ENCODE assay signal across 14 mouse cellular contexts in the genomic region with DNA sequence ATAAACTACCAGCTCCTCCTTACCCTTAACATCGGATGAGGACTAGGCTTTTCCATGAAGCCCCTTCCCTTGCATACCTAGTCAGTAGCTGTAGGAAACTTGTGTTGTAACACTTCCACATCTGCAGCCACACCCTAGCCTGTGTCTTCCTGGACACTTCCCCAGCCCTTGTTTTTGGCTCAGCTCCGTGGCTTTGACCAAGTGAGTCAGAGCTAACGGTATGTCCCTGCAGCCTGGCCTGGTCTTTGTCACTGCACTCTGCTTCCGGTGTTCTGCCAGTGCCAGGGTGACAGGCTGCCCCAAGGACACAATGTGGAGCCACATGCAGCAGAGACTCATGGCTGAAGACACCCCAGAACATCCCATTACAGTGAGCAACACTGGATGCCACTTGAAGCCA. TPM values are rescaled to one million over a fixed set of nuclear protein-coding genes. Genes with fewer than 3 reads are reported as not detected.
DNase-seq lines count a peak whose midpoint lies in the region; ATAC-seq lines count a peak whose summit lies in the region.
"Had no signal": no experiment of that assay in that cellular context is flagged by ENCODE, and none has a peak within 500 bp of the region (broad histone marks: within the 10 kb centered on the region; RNA-seq: fewer than 3 reads in every experiment).

No protein-coding gene starts in this region.

- H3K9ac ChIP-seq in hindbrain, embryonic 16.5 days (ENCODE audit: low read depth, low read length), result no peak overlapping the region
- no peak overlapping the region for H3K9ac ChIP-seq in heart, embryonic 16.5 days (ENCODE audit: low read length)
- H3K9ac ChIP-seq: embryonic facial prominence, embryonic 12.5 days had no signal

- no peaks in the 10 kb centered on the region for H3K36me3 ChIP-seq in hindbrain, embryonic 10.5 days
- H3K36me3 ChIP-seq in hindbrain, embryonic 16.5 days (ENCODE audit: control insufficient read depth, insufficient read depth, low read length), result no peaks in the 10 kb centered on the region
- H3K36me3 ChIP-seq in heart, embryonic 16.5 days (ENCODE audit: control insufficient read depth, insufficient read depth), result no peaks in the 10 kb centered on the region
- H3K36me3 ChIP-seq: embryonic facial prominence, embryonic 12.5 days had no signal

- DNase-seq in hindbrain, embryonic 10.5 days (ENCODE audit: low spot score), result peak; percentile 2
- peak; percentile 76 for DNase-seq in 3T3-L1 (ENCODE audit: low read depth, low spot score)
- DNase-seq in adrenal gland, postnatal 25 days, result peak; percentile 66
- DNase-seq in left cerebral cortex, postnatal 14 days (ENCODE audit: low spot score in 2 of 2), result no peak
- DNase-seq in left cerebral cortex, postnatal 4 days, result no peak
- DNase-seq: thymus, adult 18-20 months had no signal

- 77% methylated on average over 4 of the region's 4 CpGs for WGBS in hindbrain, embryonic 10.5 days
- 61% methylated on average over 4 of the region's 4 CpGs for WGBS in hindbrain, embryonic 16.5 days
- 26% methylated on average over 4 of the region's 4 CpGs for WGBS in heart, embryonic 16.5 days

- H3K27ac ChIP-seq in hindbrain, embryonic 10.5 days, result no peak overlapping the region; the same call in 1 of the 2 replicates
- H3K27ac ChIP-seq in hindbrain, embryonic 16.5 days (ENCODE audit: low read depth, low read length), result no peak overlapping the region
- H3K27ac ChIP-seq in heart, embryonic 16.5 days (ENCODE audit: low read length), result peak overlapping the region; percentile 18; the same call in 1 of the 2 replicates
- H3K27ac ChIP-seq: embryonic facial prominence, embryonic 12.5 days; hindbrain, postnatal 0 days had no signal

- intact Hi-C loops in left cerebral cortex, postnatal 14 days (cut with DNase I), result no loop called here
- intact Hi-C loops in left cerebral cortex, postnatal 4 days (cut with DNase I), result no loop called here

- H3K9me3 ChIP-seq in hindbrain, embryonic 10.5 days, result no peaks in the 10 kb centered on the region
- H3K9me3 ChIP-seq in hindbrain, embryonic 16.5 days (ENCODE audit: control insufficient read depth, low read length), result no peaks in the 10 kb centered on the region
- no peaks in the 10 kb centered on the region for H3K9me3 ChIP-seq in heart, embryonic 16.5 days (replicated peaks; ENCODE audit: control insufficient read depth, low read length)
- H3K9me3 ChIP-seq: embryonic facial prominence, embryonic 12.5 days had no signal

- no peak overlapping the region for H3K4me2 ChIP-seq in hindbrain, embryonic 16.5 days (ENCODE audit: low read length)
- H3K4me2 ChIP-seq in heart, embryonic 16.5 days (ENCODE audit: low read depth, low read length), result no peak overlapping the region
- H3K4me2 ChIP-seq: embryonic facial prominence, embryonic 12.5 days had no signal

- ATAC-seq in hindbrain, embryonic 16.5 days, result no peak
- peak; percentile 74 for ATAC-seq in heart, embryonic 16.5 days (replicated peaks; ENCODE audit: extremely low read depth, insufficient read depth, low FRiP score)
- ATAC-seq in monocyte, adult 5-6 weeks (replicated peaks; ENCODE audit: insufficient number of reproducible peaks, low FRiP score, low TSS enrichment, poor library complexity, severe bottlenecking), result no peak
- ATAC-seq: CD4-positive, CD25-positive, alpha-beta regulatory T cell, adult 4 months; forebrain, embryonic 16.5 days; hindbrain, postnatal 0 days had no signal

- H3K27me3 ChIP-seq in hindbrain, embryonic 10.5 days (ENCODE audit: insufficient read depth, poor library complexity, severe bottlenecking), result no peaks in the 10 kb centered on the region
- no peaks in the 10 kb centered on the region for H3K27me3 ChIP-seq in hindbrain, embryonic 16.5 days (replicated peaks; ENCODE audit: control insufficient read depth, insufficient read depth, low read length)
- H3K27me3 ChIP-seq in heart, embryonic 16.5 days (ENCODE audit: control insufficient read depth, insufficient read depth, low read length), result no peaks in the 10 kb centered on the region
- H3K27me3 ChIP-seq: embryonic facial prominence, embryonic 12.5 days had no signal

- peaks cover 16% of the 10 kb centered on the region for H3K4me1 ChIP-seq in hindbrain, embryonic 10.5 days (replicated peaks)
- H3K4me1 ChIP-seq in hindbrain, embryonic 16.5 days (ENCODE audit: control insufficient read depth, insufficient read depth, low read depth, low read length), result no peaks in the 10 kb centered on the region
- H3K4me1 ChIP-seq in heart, embryonic 16.5 days (ENCODE audit: control insufficient read depth, insufficient read depth, low read length), result peaks cover 18% of the 10 kb centered on the region

- no peak overlapping the region for H3K4me3 ChIP-seq in hindbrain, embryonic 10.5 days
- no peak overlapping the region for H3K4me3 ChIP-seq in hindbrain, embryonic 16.5 days (ENCODE audit: low read length)
- H3K4me3 ChIP-seq in heart, embryonic 16.5 days (ENCODE audit: low read length), result no peak overlapping the region
- H3K4me3 ChIP-seq: embryonic facial prominence, embryonic 12.5 days had no signal

RNA-seq across cellular contexts. Expression of a gene that starts 1.1 kb away (rescaled TPM):
- polyA plus RNA-seq in hindbrain, embryonic 10.5 days (2016; fragmentation: Nextera tagmentation; extraction: Ambion mirVana), result not detected in 2 replicates
- polyA plus RNA-seq in hindbrain, embryonic 16.5 days (2015; fragmentation: Nextera tagmentation; extraction: Ambion mirVana), result not detected in 2 replicates
- 0.39 and 1.2 TPM in 2 replicates for total RNA-seq in adrenal gland, postnatal 25 days (2021)
- polyA plus RNA-seq in heart, embryonic 16.5 days (2015; fragmentation: Nextera tagmentation; extraction: Ambion mirVana), result not detected in 2 replicates
- total RNA-seq in left cerebral cortex, postnatal 14 days (2021), result not detected
- total RNA-seq in monocyte, adult 5-6 weeks (2017), result not detected in 3 replicates
- not detected for total RNA-seq in left cerebral cortex, postnatal 4 days (2021)
- total RNA-seq: hindbrain, postnatal 0 days; left cerebral cortex, postnatal 25 days had no signal
- polyA plus RNA-seq: CD4-positive, CD25-positive, alpha-beta regulatory T cell, adult 4 months; embryonic facial prominence, embryonic 12.5 days; forebrain, embryonic 16.5 days; hindbrain, postnatal 0 days had no signal

RNA-seq across cellular contexts. Expression of a gene that starts 27.1 kb away (rescaled TPM):
- 1.4 and 3.2 TPM in 2 replicates for polyA plus RNA-seq in hindbrain, embryonic 10.5 days (2016; fragmentation: Nextera tagmentation; extraction: Ambion mirVana)
- 2.9 and 4.6 TPM in 2 replicates for polyA plus RNA-seq in hindbrain, embryonic 16.5 days (2015; fragmentation: Nextera tagmentation; extraction: Ambion mirVana)
- 2.3 and 5.6 TPM in 2 replicates for total RNA-seq in adrenal gland, postnatal 25 days (2021)
- 0.72 and 1.00 TPM in 2 replicates for polyA plus RNA-seq in heart, embryonic 16.5 days (2015; fragmentation: Nextera tagmentation; extraction: Ambion mirVana)
- 1 to 10 TPM; 3.1 to 4.0 TPM for total RNA-seq in left cerebral cortex, postnatal 14 days (2021)
- total RNA-seq in monocyte, adult 5-6 weeks (2017), result 0.57 TPM in 1 of 3 replicates, not detected in the others
- 1 to 10 TPM; 4.4 to 5.8 TPM for total RNA-seq in left cerebral cortex, postnatal 4 days (2021)

RNA-seq across cellular contexts. Expression of a gene that starts 60.0 kb away (rescaled TPM):
- 38.4 and 42.9 TPM in 2 replicates for polyA plus RNA-seq in hindbrain, embryonic 10.5 days (2016; fragmentation: Nextera tagmentation; extraction: Ambion mirVana)
- 6.3 and 7.9 TPM in 2 replicates for polyA plus RNA-seq in hindbrain, embryonic 16.5 days (2015; fragmentation: Nextera tagmentation; extraction: Ambion mirVana)
- total RNA-seq in adrenal gland, postnatal 25 days (2021), result 26.5 and 32.9 TPM in 2 replicates
- polyA plus RNA-seq in heart, embryonic 16.5 days (2015; fragmentation: Nextera tagmentation; extraction: Ambion mirVana), result 32.7 and 39.5 TPM in 2 replicates
- 1 to 10 TPM; 3.5 TPM for total RNA-seq in left cerebral cortex, postnatal 14 days (2021)
- 73.8 to 154 TPM (median 152 TPM) in 3 replicates for total RNA-seq in monocyte, adult 5-6 weeks (2017)
- total RNA-seq in left cerebral cortex, postnatal 4 days (2021), result 1 to 10 TPM; 4.1 to 4.2 TPM

Comparison
In these comparisons a context has a peak if more than half of its experiments do, and no peak if none do; other contexts are left out.
1. DNase-seq: peak in hindbrain, embryonic 10.5 days (single experiment), 3T3-L1 (single experiment) and adrenal gland, postnatal 25 days (single experiment); none in left cerebral cortex, postnatal 14 days (0 of 2) and left cerebral cortex, postnatal 4 days (single experiment).